Mouse (Mus musculus) cerebellum, adult 2 months (tissue): Measurements from ENCODE around the gene Pex14.
"Not testable (repeated sequence)": the region's sequence is repeated elsewhere in the genome, so short reads cannot be mapped to it uniquely, and the experiment has no call there.

Experiments used
- CTCF ChIP-seq: fragments of 200-500 bp; IDR thresholded peaks from 2 replicates; pipeline ENCODE4 v1.5.1; 2011; ENCODE audit warnings: low read depth, mild to moderate bottlenecking, control low read depth, low read length, moderate library complexity, borderline replicate concordance; ENCODE audit not compliant: insufficient read depth
- POLR2A ChIP-seq: fragments of 200-500 bp; IDR thresholded peaks from 2 replicates; pipeline ENCODE4 v1.6.1; 2011; ENCODE audit warnings: low read length, control low read depth, borderline replicate concordance; ENCODE audit not compliant: insufficient read depth

DNA sequence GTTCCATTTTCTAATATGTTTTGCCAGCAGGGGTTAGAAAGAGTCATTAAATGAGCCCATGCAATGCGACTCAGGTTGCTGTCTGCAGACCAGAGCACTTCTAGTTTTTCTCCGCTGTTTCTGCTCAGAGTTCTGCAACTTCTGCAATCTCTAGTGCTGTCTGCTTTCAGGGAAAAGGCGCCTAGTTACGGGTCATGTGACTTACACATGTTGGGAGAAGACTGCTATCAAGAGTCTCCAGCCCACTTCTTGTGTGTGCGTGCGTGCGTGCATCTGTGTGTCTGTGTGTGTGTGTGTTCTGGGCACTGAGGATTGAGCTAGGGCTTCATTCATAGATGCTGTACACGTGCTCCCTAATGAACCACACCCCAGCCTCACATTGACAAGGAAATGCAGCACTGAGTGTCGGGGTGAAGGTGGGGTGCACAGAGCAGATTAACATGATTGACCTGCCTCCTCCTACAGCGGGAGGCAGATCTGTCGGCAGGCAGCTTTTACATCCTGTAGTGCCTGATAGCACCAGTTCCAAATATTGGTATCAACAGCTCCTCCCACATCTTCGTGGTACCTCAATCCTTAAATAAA lies 20.4 kb upstream of the Pex14 start:
- not testable (repeated sequence) for TF ChIP-seq CTCF, POLR2A
